Mouse (Mus musculus) T-helper 2 cell (primary cell): ENCODE measurements around the gene Tex33.

Experiments
- in situ Hi-C: fragments of 300-600 bp; cut with MboI, MseI; formaldehyde crosslinking; loops from one replicate; pipeline ENCODE4 v1.15.1; 2025; ENCODE audit warnings: high pct_unique_total_duplicates

Gene Tex33

DNA sequence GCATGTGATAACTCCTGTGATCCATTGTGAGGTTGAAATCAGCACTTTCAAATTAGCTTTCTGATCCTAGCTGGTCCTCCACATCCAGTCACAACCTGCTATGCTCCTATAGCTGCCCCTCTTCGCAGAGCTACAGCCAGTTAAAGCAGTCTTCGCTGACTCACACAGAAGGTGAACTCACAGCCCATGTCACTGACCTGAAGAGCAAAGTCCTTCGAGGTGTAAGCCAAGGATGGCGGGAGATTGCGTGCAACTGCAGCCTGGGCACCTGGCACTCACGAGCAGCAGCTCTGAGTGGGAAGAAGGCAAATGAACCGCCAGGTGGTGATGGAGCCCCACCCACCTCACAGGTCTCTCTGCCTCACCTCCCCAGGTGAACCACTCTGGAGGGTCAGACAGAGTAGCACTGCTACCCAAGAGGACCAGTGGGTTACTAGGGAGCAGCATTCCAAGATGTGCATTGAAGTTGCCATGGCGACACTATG is at the start of gene Tex33:
Gene Tex33, minus strand, starts transcription at position 435 of the 485 bp plus-strand sequence.
- in situ Hi-C loops: no loop called here

DNA sequence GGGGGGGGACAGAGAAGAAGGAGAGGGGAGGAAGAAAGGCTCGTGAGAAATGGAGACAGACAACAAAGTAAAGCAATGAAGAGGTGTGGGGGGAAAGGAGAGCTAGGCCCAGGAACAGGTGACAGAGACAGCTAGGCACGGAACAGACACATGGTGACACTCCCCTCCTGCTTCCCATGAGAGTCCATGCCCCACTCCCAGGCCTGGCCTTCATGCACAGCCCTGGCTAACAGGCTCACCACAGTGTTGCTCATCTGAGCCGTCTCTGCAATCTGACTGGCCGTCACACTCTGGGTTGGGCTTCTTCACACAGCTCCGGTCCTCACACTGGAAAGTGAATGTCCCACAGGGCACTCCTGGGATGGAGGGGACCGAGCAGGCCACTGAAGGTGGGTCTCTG is 48.1 kb upstream of the Tex33 start:
- in situ Hi-C loops: no loop called here

DNA sequence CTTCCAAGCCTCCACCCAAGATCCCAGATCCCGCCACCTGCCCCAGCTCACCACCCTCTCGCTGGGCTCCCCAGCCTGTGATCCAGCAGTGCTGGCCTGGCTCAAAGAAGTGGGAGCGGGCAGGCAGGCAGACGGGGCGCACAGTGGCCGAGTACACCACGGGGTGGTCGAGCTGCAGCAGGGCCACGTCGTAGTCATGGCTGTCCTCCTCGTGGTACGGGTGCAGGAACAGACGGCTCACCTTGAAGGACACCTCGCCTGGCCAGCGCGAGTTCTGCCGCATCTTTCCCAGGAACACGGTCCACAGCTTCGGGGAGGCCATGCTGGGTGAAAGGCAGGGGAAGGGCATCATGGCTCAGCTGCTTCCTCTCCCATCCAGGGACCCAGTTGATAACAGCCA is 46.5 kb upstream of the Tex33 start:
- in situ Hi-C loops: no loop called here

DNA sequence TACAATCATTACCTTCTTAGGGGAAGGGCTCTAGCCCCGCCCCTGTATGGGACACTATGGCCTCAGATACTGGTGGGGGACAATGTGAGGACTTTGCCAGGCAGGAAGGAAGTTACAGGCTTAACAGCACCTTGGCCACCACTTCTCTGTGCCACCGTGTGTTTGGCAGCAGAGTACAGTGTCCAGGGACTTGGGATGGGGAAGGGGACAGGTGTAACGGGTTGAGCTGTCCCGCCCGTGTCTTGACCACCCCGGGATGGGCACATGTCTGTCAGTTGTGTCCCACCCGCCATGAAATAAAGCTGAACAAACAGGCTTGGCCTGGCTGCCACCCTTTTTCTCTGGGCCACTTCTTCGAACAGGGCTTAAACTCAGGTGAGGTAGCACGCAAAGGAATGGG is 43.3 kb upstream of the Tex33 start:
- in situ Hi-C loops: no loop called here

DNA sequence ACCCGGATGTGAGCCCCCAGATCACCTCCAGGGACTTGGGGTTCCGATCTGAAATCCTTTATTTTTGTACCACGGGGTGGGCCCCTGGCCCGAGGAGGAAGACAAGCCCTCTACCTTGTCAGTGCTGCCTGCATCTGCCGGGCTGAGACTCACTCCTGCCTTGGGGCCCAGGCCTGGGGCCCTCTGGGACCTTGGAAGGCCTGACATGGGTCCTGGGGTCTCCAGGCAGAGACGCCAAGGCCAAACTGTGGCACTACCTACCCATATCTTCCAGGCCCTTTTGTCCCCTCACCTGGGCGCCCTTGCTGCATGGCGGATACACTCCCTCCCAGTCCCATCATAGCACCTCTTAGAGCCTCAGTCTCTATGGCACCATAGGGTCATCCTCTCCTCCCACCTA is 42.8 kb upstream of the Tex33 start:
- in situ Hi-C loops: no loop called here

DNA sequence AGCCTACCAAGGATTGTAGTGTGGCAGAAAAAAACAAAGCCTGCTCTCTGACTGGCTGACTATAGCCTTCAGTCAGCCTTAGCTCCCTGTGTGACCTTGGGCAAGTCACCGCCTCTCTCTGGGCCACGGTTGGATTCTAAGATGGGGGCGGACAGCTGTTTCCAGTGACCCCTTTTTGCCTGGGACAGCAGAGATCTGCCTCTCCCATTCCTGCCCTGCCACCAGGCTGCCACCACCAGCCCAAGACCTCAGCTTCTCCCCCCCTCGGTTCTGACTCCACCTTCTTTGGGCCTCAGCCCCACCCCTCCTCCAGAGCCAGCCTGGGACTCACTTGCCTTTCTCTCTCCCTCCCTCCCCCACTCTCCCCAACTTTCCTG is 42.3 kb upstream of the Tex33 start:
- in situ Hi-C loops: no loop called here

DNA sequence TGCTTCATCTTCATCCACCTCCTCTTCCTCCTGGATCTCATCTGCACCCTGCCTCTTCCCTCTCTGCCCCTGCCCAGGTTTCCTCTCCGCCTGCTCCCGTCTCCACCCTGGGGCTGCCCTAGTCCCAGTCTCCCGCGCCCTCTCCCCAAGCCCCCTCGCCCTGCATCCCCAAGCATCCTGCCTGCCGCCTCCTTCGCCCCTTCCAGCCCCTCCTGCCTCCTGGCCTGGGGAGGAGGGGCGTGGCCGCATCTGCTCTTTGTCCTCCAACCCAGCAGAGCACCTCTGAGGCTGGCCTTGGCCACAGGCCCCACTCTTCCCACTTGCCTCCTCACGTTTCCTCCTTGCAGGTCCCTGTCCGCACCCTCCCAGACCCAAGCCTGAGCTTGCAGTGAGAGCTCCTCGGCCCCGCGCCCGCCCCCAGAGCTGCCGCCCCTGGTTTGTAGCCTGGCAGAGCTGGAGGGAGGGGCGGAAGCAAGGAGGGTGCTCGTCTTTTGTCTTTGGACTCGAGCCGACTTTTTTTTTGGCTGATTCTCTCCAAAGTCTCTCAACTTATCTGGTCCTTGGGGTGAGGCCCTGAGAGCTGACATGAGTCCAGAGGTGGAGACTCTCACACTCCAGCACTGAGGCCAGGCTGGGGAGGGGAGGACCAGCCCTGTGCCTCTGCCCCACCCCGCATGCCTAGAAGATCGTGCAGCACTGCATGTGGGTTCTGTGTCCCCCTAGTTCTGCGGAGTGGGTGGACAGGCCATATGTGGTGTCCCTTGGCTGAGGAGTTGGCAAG is 41.7 kb upstream of the Tex33 start:
- in situ Hi-C loops: no loop called here

DNA sequence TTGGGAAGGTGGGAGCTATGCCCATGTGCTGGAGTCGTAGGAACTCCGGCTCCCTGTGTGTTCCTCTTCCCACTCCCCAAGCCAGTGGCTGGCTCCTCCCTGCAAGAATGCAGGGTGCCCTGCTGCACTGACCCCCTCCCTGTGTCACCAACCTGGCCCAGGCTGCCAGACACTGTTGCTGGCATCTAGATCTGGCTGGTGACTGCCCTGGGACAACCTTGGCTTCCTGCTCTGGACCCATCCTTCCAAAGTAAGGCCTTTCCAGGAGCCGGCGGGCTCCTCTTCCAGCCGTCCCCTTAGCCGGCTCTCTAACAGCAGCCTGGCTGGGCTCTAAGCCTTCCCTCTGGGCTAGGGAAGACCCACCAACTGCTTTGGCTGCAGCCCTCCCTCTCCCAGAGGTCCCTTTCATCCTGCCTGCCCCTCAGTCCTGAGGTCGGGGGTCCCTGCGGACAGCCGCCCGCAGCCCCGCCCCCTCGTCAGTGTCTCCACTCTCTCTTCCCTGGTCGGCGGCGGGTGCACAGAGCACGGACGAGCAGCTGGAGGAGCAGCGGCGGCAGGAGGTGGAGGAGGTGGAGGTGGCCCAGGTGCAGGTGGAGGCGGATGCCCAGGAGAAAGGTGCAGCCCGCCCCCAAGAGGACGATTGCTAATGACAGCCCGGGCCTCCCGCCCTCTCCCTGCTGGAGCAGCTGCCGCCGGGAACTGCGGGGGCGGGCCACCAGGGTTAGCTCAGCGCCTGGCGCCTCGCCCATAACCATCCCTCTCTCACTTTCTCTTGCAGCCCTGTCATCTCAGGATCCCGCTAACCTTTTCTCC is 40.9 kb upstream of the Tex33 start:
- in situ Hi-C loops: no loop called here

DNA sequence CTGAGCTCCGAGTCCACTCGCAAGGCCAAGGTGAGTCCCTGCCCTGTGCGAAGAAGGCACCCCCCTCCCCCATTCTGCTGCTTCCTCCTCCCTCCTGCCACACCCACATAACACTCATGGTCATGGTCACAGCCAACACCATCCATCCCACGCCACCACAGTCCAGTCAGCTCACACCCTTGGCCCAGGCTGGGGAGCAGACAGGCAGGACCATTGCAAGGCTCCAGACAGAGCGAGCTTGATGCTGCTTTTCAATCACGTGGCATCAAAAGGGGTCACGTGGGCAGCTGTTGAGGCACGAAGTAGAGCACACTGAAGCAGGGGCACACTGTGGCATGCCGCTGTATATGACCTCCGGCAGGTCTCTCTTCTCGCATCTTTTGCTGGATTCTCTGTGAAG is 40.0 kb upstream of the Tex33 start:
- in situ Hi-C loops: no loop called here

DNA sequence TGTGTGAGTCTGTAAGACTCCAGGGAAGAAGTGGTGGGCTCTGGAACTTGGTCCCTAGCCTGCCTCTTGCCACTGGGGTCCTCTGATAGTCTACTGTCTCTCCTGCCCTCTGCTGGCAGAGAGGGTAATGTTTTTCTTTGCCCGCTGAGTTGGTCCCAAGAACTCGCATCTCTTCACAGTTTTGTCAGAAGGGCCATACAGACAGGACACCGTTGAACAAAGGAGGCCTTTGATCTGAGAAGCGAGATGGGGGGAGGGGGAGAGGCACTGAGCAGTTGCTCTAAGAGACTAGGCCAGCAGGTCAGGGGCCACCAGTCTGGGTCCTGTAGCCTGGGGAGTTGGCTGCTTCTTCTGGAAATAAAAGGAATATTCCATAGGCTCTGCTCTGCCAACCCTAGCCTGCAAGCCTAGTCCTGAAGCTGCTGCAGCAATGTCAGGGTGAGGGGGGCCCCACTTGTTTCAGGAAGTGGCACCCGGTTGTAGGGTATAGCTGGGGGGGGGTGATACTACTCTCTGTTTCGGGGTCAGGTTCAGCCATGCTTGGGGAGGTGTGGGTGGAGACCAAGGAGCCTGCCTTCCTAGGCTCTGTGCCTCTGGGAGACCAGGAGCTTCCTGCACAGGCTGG is 39.3 kb upstream of the Tex33 start:
- in situ Hi-C loops: no loop called here

DNA sequence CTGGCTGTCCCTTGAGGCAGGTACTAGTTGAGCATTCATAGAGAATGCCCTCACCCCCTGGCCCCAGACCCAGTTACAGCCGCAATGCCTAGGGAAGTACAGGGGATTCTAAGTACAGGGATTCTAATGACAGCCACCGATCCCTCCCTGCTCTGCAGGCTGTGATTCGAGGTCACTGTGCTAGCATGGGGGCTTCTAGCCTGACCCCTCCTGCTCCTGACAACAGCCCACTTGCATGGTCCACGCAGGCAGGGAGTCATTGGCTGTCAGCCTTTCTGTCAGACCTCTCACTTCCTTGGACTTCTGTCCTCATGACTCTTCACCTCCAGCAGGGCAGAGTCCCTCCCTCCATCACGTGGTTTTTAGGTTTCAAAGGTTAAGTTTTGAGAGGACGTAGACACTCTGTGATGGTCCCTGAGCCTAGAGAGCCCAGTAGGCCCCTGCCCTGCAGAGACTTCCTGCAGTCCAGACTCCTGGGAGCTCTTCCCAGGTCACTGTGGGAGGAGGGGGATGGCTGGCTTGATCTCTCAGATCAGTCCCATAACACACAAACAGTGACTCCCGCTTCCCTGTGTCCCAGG is 35.9 kb upstream of the Tex33 start:
- in situ Hi-C loops: no loop called here

DNA sequence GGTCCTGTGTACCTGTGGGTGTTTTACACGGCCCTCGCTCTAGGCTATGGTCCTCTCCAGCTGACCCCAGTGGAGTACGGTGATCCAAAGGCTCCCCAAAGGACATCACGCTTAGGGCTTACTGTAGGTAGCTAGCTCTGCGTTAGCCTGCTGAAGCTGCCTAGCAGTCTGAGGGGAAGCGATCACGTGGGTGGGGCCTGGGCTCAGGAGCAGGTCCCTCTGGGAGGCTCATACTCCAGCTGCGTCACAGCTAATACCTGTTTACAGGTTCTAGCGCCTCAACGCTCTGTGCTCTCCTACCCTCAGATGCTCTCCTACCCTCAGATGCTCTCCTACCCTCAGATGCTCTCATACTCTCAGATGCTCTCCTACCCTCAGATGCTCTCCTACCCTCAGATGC is 35.2 kb upstream of the Tex33 start:
- in situ Hi-C loops: no loop called here

DNA sequence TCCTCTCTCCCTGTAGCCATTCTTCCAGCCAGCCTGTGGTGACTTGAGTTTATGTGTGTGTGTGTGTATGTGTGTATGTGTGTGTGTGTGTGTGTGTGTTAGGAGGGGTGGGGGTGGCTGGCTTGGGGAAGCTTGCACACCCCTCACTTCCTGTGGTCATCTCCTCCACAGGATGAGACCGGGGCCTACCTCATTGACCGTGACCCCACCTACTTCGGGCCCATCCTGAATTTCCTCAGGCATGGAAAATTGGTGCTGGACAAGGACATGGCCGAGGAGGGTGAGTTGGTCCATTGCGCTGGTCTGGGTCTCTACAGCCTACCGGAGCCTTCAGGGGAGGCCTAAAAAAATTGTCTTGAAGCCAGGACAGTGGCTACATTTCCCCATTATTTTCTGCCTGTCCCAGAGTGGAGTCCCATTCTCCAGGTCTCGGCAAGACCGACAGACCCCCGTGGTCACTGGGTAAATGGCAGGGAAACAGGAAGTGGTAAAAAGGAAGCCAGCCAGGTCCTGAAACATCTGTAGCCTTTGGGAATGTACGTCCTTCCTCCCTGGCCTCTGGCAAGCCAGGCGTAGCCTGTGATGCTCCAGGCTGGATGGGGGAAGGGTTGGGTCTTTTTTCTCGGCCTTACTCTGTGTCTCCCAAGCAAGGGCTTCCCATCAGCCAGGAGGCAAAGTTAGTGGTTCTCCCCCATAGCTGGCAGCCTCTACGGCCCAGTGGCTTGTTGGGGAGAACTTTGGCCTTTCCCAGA is 34.3 kb upstream of the Tex33 start:
- in situ Hi-C loops: no loop called here

DNA sequence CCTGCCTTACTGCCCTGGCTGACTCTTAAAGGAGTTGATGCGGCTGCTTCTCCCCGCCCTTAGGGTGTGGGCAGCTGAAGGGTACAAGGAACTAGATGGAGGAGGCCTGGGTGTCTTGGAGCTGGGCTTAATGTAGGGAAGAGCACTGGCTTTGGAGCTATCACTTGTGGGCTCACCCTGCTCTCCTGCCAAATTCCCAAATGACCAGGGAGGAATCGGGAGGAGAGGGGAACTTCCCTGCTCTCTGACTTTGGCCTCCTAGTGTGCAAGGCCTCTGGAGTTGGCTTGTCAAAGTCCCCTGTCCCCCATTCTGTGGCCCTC is 33.4 kb upstream of the Tex33 start:
- in situ Hi-C loops: no loop called here

DNA sequence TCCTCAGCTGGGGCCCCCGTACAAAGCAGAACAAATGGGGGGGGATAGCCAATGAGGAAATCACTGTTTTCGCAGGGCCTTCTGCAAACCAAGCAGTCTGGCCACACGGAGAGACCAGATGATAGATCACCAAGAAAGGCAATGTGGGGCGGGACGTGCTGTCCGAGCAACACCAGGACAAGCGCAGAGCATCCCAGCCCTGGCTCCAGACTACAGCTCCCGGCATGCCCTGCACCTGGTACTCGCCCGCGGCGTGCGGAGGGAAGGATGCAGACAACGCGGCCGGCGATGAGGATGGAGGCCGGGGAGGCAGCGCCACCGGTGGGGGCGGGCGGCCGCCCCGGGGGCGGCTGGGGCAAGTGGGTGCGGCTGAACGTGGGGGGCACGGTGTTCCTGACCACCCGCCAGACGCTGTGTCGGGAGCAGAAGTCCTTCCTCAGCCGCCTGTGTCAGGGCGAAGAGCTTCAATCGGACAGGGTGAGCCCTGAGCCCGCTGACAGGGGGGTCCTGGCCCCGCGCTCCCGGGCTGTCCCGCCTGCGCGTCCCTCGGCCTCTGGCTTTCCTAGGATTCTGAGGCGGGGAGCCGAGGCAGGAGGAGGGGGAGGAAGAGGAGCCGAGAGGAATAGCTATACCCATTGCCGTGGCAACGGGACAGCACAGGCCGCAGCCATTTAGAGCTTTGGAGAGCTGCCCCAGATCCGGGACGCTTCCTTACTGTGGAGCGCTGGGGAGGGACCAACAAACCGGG is 32.9 kb upstream of the Tex33 start, which contains the start of gene Kctd17:
Gene Kctd17, plus strand, starts transcription at position 174 of the 748 bp plus-strand sequence.
- in situ Hi-C loops: no loop called here

DNA sequence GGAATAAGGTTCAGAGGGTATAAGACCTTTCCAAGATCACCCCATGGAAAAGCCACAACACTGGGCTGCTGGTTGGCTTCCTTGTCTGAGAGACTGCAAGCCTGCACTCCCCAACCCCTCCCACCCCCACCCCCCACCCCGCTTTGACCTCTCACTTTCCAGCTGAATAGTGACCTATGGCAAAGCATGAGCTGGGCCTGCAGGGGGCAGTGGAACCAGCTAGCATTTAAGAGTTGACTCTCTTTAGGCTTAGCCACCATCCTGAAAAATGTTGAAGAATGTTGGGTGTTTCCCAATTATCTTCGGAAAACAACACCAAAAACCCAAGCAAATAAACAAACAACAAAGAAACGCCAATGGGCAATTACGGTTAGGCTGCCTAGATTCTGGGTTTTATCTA is 29.5 kb upstream of the Tex33 start:
- in situ Hi-C loops: no loop called here

DNA sequence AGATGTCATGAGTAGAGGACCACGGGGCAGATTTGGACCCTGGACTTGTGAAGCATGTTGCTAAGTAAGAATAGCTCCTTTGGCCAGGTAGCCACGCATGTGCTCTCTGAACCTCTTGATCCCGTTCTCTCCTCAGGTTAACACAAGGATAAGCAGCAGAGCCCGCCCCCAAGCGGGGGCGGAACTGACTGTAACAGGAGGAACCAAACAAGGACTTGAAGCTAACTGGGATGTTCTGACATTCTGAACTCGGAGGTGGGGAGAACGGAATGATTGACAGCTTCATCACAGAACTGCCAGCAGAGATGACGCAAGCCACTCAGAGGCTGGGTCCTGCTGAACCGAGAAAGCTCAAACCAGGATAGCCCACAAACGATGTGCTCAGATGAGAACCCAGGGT is 28.8 kb upstream of the Tex33 start:
- in situ Hi-C loops: no loop called here

DNA sequence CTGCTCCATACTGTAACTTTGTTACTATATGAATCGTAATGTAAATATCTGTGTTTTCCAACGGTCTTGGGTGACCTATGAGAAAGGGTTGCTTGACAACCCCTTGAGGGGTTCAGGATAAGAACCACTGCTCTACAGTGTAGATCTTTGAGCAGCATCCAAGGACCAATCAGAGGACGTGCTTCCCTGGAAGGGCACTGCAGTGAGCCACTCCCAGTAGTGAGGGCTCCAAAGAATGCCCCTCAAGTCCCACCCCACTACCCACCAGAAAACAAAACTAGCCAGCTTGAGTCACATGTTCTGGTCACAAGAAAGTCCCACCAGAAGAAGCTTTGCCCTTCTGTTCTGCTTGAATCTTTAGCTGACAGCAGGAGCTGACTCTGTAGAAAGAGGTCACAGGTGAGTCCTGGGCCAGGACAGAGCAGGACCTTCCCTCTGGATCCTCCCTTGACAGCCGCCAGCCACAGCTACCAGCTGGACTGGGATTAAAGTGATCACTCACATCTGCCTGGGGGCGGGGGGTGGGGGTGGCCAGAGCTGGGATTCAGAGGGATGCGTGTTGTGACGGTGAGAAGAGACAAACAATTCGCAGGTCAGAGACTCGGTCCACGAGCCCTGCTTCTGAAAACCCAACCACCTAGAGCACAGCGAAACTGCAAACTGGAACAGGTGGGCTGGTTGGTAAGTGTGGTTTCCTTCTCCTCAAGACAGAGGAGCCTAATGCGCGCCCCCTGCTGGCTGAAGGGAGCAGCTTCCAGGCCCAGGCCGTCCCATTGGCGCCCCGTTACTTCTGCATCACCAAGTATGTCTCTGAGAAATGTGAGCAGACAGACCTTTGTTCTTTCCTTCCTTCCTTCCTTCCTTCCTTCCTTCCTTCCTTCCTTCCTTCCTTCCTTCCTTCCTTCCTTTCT is 26.6 kb upstream of the Tex33 start:
- in situ Hi-C loops: no loop called here

DNA sequence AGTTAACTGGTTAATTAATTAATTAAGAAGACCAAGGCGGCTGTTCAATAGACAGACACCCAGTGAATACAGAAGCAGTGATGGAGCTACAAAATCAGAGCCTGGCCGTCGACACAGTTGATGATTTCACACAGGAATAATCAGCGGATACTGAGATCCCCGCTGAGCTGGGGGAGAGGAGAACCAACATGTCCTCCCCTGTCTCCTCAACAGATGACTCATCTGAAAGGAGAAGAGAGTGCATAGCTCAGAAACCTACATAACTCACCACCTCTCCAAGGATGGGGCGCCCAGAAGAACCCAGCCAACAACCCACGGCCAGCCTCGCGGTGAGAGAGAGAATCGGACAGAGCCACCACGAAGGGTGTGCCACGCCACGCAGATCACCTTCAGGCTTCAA is 24.7 kb upstream of the Tex33 start:
- in situ Hi-C loops: no loop called here

DNA sequence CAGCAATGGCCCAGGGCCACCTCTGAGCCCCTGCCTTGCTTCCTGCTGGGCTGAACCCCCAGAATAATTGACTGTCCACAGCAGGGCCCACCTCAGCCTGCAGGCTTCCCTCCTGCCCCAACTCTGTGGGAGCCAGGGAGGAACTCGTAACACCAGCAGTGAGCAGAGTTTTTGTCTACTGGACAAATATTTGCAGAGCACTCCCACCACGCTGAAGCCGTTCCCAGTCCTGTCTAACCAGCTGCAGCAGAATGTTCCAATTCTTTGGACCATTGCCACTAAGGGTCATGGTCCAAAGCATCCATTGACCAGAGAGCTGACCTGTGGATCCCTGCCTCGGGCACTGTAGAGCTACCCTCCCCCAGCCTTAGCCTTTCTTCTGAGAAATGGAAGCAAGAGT is 21.2 kb upstream of the Tex33 start:
- in situ Hi-C loops: no loop called here
